Mouse (Mus musculus): ENCODE results near the gene Smad9. TPM values are rescaled to one million over a fixed set of nuclear protein-coding genes. Genes with fewer than 3 reads are reported as not detected.

Smad9 gene
- total RNA-seq, 2 experiments from 2014 or later, result 0.42 to 0.56 TPM

DNA sequence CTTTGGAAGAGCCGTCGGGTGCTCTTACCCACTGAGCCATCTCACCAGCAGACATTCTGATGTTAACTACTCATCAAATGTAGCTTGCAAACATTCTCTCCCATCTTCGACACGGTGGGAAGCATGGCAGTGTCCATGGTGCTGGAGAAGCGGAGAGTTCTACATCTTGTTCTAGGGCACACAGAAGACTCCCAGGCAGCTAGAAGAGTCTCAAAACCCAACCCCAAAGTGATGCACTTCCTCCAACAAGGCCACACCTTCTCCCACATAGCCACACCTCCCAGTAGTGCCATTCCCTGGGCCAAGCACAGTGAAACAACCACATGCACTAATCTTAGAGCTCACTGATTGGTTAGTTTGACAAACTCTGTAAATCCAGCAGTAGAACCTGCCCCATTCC is 53.7 kb downstream of the Smad9 start:
- no peak for DNase-seq

- no peak for DNase-seq
These were observed 56.2 kb downstream of the Smad9 start for GRCm38 (mm10) chr3:54811616-54812015.

GRCm38 (mm10) chr3:54813418-54813988 is 58.1 kb downstream of the Smad9 start:
- no peak for DNase-seq

DNA sequence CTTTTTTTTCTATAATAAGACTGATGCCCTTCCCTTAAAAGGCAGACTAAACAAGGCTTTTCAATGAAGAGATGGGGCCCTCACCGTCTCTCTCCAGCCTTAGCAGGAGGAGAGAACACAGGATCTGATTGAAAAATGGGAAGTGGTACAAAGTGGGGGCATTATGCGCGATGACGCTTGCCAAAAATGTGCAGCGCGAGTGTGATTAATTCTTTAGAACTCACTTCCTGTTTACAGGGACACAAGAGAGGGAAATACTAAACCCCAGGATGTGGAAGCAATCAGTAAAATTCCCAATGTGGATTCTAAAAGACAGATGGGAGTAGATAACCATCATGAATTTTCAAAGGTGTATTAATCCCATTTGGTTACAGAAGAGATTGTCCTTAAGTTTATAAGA is 59.2 kb downstream of the Smad9 start:
- no peak for DNase-seq

- DNase-seq, result peak; percentile 34
These were observed 59.9 kb downstream of the Smad9 start for GRCm38 (mm10) chr3:54815292-54815691.

GRCm38 (mm10) chr3:54822526-54822925 is 67.1 kb downstream of the Smad9 start:
- DNase-seq, result no peak

- no peak for DNase-seq
These were observed 77.1 kb downstream of the Smad9 start for GRCm38 (mm10) chr3:54832491-54832890.

DNA sequence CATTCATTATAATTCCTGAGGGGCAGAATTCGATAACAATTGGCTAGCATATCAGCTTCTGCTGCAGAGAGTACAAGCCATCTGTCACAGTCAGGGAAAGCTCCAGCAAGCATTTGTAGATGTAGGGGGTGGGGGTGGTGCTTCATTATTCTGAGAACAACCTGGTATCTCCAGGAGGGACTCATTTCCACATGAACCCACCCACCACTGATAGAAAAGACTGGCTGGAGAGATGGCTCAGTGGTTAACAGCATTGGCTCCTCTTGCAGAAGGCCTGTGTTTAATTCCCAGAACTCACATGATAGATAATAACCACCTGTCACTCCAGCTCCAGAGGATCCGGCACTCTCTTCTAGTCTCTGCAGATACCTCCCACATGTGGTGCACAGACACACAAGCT is 80.0 kb downstream of the Smad9 start:
- DNase-seq, result no peak

Other genes starting within 250 kb of the Smad9 start
- gene Supt20, start 62.8 kb upstream of the Smad9 start, total RNA-seq (2021), result 10 to 100 TPM; 25.7 to 26.3 TPM
- gene Gm21958, start 41.2 kb upstream of the Smad9 start, total RNA-seq (2021), result not detected
- 10 to 100 TPM; 13.9 to 23.7 TPM for gene Exosc8, start 20.2 kb upstream of the Smad9 start, total RNA-seq (2021)
- 10 to 100 TPM; 12.8 to 16.1 TPM for gene Alg5, start 20.0 kb upstream of the Smad9 start, total RNA-seq (2021)
- gene Rfxap, start 52.2 kb downstream of the Smad9 start, total RNA-seq (2021), result 10 to 100 TPM; 23.4 to 25.3 TPM
- under 1 TPM; 0.07 to 0.11 TPM for gene Sertm1, start 160.3 kb downstream of the Smad9 start, total RNA-seq (2021)

Measured in gastrocnemius, postnatal 10 days (tissue).